Mouse (Mus musculus) limb, embryonic 14.5 days (tissue): ENCODE results near the gene Apoa2. TPM values are rescaled to one million over a fixed set of nuclear protein-coding genes. Genes with fewer than 3 reads are reported as not detected.

ENCODE experiments used
- ATAC-seq: fragments of 200-750 bp; cut with Nextera tagmentation; 2 replicates; pipeline ENCODE4 v1.8.0; 2017; ENCODE audit warnings: low read depth, moderate number of reproducible peaks, moderate TSS enrichment; ENCODE audit not compliant: low FRiP score
- DNase-seq: peaks from one replicate; pipeline ENCODE4 v3.0.0-alpha.2; 2015; ENCODE audit warnings: low spot score
- H3K27ac ChIP-seq: fragments of 300-500 bp; sonication (generic); replicated peaks from 2 replicates; pipeline ENCODE4 v1.5.1; 2014; ENCODE audit warnings: low read depth, mild to moderate bottlenecking, low read length, moderate library complexity, mixed read lengths
- H3K27me3 ChIP-seq: fragments of 300-500 bp; sonication (generic); 2 replicates; pipeline ENCODE4 v1.6.1; 2014; ENCODE audit warnings: low read length, mixed read lengths; ENCODE audit not compliant: control insufficient read depth, insufficient read depth
- H3K36me3 ChIP-seq: fragments of 300-500 bp; sonication (generic); 2 replicates; pipeline ENCODE4 v1.6.1; 2014; ENCODE audit warnings: mild to moderate bottlenecking, low read length, moderate library complexity, mixed read lengths; ENCODE audit not compliant: control insufficient read depth, insufficient read depth
- H3K4me1 ChIP-seq: fragments of 300-500 bp; sonication (generic); 2 replicates; pipeline ENCODE4 v1.6.1; 2014; ENCODE audit warnings: antibody characterized with exemption, low read length, mixed read lengths; ENCODE audit not compliant: control insufficient read depth, insufficient read depth
- H3K4me2 ChIP-seq: fragments of 300-500 bp; sonication (generic); replicated peaks from 2 replicates; pipeline ENCODE4 v1.6.1; 2014; ENCODE audit warnings: low read depth, mild to moderate bottlenecking, low read length, moderate library complexity; ENCODE audit not compliant: severe bottlenecking
- H3K4me3 ChIP-seq: fragments of 300-500 bp; sonication (generic); replicated peaks from 2 replicates; pipeline ENCODE4 v1.5.1; 2014; ENCODE audit warnings: low read length
- H3K9ac ChIP-seq: fragments of 300-500 bp; sonication (generic); 2 replicates; pipeline ENCODE4 v1.6.1; 2014; ENCODE audit warnings: mild to moderate bottlenecking, low read depth, low read length, moderate library complexity; ENCODE audit not compliant: severe bottlenecking
- H3K9me3 ChIP-seq: fragments of 300-500 bp; sonication (generic); 2 replicates; pipeline ENCODE4 v1.6.1; 2016; ENCODE audit warnings: low read length; ENCODE audit not compliant: control insufficient read depth
- POLR2A ChIP-seq: fragments of 200-500 bp; IDR thresholded peaks from 2 replicates; pipeline ENCODE4 v1.8.0; 2012; ENCODE audit warnings: inconsistent platforms, mild to moderate bottlenecking, moderate library complexity, borderline replicate concordance; ENCODE audit not compliant: insufficient read depth, insufficient read length; ENCODE audit errors: extremely low read depth
- WGBS: fragments of 180-500 bp; shearing (Covaris S2); extraction: QIAGEN DNeasy Blood & Tissue Kit; methylation state at CpG from one replicate; pipeline ENCODE4 v1.1.7; 2014; 5-methylcytosine and 5-hydroxymethylcytosine counted together
- polyA plus RNA-seq, 2 experiments: library from polyadenylated mRNA; depleted of rRNA in 1 of 2; stranded (reverse) in 1 of 2; unstranded in 1 of 2; fragments of >200 nt; fragmentation: Nextera tagmentation in 1 of 2; extraction: Ambion mirVana in 1 of 2; gene quantifications; 2 replicates each; pipeline versions ENCODE4 v1.2.1 to v1.2.3; 2012 to 2014

Gene Apoa2
- polyA plus RNA-seq, 2 experiments: 1.6 to 4.7 TPM

DNA sequence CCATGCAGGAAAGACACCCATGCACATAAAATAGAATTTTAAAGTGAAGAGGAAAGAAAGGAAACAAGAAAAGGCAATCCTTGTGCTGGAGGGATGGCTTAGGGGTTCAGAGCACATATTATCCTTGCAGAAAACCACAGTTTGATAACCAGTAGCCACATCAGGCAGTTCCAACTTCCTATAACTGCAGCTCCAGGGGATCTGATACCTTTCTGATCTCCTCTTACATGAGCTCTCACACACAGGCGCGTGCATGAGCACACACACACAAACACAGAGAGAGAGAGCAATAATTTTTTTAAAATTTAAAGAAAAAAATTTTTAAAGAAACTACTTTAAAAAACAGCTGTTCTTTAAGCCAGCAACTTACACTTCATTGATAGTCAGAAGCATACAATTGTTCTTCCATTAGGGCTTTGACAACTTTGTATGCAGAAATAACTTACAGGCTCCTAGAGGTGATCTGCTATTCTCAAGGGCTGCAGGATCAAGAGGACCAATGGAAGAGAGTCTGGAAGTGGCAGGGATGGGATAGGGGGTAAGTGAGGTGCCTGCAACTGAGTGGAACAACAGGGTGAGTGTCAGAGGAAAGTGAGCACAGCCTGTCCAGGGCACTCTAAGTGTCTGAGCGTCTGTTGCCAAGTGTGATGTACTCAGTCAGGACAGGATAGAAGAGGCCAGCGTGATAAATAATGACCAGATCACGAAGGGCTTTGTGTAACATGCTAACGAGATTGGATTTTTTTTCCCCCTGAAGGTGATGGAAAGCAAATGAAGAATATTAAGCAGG lies 19.0 kb upstream of the Apoa2 start:
- no peak for DNase-seq
- no peak overlapping the region for H3K4me3 ChIP-seq
- no peaks in the 10 kb centered on the region for H3K4me1 ChIP-seq
- no peak overlapping the region for H3K9ac ChIP-seq
- H3K36me3 ChIP-seq: no peaks in the 10 kb centered on the region
- H3K27ac ChIP-seq: no peak overlapping the region
- ATAC-seq: no peak
- H3K9me3 ChIP-seq: no peaks in the 10 kb centered on the region
- no peaks in the 10 kb centered on the region for H3K27me3 ChIP-seq
- no peak overlapping the region for H3K4me2 ChIP-seq
- 70% methylated on average over 6 of the region's 6 CpGs for WGBS
- no peak for TF ChIP-seq POLR2A

DNA sequence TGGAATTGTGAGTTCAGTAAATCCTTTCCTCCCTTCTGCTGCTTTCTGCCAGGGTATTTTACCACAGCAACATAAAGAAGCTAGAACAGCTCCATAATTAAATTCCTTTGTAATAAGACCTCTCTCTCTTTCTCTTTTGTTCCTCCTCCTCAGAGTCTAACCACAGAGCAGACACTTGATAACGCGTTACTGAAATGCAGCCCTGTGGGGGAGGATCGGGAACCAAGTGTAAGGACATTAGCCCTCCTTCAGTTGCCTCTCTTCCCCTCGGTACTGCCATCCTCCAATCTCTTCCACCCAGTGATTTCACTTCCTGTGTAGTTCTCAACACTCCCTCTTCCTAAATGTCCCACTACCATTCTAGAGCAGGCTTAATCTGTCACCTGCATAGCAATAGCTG lies 15.4 kb upstream of the Apoa2 start:
- no peaks in the 10 kb centered on the region for H3K9me3 ChIP-seq
- H3K4me2 ChIP-seq: no peak overlapping the region
- H3K27me3 ChIP-seq: no peaks in the 10 kb centered on the region
- H3K36me3 ChIP-seq: no peaks in the 10 kb centered on the region
- TF ChIP-seq POLR2A: no peak
- H3K4me3 ChIP-seq: no peak overlapping the region
- H3K4me1 ChIP-seq: no peaks in the 10 kb centered on the region
- no peak overlapping the region for H3K9ac ChIP-seq
- WGBS: 26% methylated on average over 4 of the region's 4 CpGs
- ATAC-seq: no peak
- DNase-seq: no peak
- no peak overlapping the region for H3K27ac ChIP-seq

DNA sequence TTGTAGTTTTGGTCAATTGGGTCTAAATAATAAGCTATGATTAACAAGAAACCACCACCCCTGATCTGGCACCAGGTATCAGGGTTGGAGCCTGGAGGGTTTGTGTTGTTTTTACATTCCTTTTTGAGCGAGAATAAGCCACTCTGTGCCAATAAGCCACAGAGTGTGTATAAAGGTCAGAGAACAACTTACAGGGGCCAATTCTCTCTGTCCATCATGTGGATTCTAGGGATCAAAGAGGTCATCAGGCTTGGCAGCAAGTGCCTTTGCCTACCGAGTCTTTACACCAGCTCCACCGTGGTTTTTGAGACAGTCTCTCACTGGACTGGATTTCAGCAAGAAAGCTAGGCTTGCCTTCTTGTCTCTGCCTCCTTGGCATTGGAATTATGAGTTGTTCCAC lies 12.0 kb upstream of the Apoa2 start:
- TF ChIP-seq POLR2A: no peak
- Histone ChIP-seq H3K27ac (no peak overlapping the region), H3K4me2 (no peak overlapping the region), H3K4me1 (no peaks in the 10 kb centered on the region), H3K27me3 (no peaks in the 10 kb centered on the region), H3K36me3 (no peaks in the 10 kb centered on the region), H3K4me3 (no peak overlapping the region), H3K9me3 (no peaks in the 10 kb centered on the region), H3K9ac (no peak overlapping the region)
- ATAC-seq: no peak
- 62% methylated on average over 3 of the region's 3 CpGs for WGBS
- no peak for DNase-seq

DNA sequence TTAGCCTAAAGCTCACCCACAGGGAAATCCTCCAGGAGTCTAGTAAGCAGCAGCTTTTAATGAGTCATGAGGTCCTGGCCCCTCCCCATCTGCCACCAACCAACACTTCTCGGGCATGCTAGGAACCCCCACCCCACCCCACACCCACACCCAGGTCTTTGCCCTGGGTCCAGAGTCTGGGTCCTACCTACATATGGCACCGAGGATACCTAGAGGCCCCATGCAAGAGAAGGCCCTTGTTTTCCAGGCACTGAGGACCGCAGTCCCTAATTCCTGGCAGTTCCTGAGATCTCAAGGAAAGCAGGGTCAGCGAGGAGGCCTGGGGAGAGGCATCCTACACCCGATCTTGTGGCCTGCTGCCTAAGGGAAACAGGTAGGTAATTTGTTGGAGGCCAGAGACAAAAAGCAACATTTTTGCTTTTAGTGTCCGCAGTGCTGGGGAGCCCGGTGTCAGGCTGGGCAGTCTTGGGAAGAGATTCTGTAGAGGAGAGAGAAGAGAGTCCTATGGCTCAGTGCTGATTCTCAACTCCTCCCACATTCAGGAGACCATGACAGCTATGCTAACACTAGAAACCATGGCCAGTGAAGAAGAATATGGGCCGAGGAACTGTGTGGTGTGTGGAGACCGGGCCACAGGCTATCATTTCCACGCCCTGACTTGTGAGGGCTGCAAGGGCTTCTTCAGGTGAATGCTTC lies 10.9 kb upstream of the Apoa2 start, which contains the start of gene Nr1i3:
TSS of gene Nr1i3 (plus strand) at position 170 of the 696 bp plus-strand sequence.
- 67% methylated on average over 10 of the region's 10 CpGs for WGBS
- Histone ChIP-seq H3K27me3 (no peaks in the 10 kb centered on the region), H3K9me3 (no peaks in the 10 kb centered on the region), H3K36me3 (0 out of 2 replicates have a peak, but pooled peaks cover 3% of the 10 kb centered on the region), H3K4me2 (no peak within 1 kb of the TSS), H3K27ac (no peak within 1 kb of the TSS), H3K4me1 (no peaks in the 10 kb centered on the region), H3K9ac (no peak within 1 kb of the TSS), H3K4me3 (no peak within 1 kb of the TSS)
- DNase-seq: no peak
- no peak for ATAC-seq
- TF ChIP-seq POLR2A: no peak

DNA sequence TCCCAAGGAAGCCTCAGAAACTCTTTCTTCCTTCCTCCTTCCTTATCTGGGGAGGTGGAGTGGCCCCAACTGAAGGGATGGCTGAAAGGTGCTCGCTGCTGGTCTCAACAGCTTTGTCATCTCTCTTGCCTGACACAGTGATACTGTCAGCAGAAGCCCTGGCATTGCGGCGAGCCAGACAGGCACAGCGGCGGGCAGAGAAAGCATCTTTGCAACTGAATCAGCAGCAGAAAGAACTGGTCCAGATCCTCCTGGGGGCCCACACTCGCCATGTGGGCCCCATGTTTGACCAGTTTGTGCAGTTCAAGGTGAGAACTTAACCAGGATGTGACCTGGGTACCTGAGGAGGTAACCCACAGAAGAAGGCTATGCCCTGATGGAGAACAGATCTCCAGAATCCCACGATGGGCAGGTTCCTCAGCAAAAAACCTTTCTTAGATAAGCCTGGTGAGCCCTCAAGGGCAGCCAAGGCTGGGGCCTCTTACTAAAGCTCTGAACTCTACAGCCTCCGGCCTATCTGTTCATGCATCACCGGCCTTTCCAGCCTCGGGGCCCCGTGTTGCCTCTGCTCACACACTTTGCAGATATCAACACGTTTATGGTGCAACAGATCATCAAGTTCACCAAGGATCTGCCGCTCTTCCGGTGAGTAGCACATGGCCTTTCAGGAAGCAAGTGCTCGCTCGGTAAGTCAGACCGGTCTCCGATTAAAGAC lies 8.5 kb upstream of the Apoa2 start:
- no peaks in the 10 kb centered on the region for H3K27me3 ChIP-seq
- no peak overlapping the region for H3K4me3 ChIP-seq
- no peak overlapping the region for H3K4me2 ChIP-seq
- H3K36me3 ChIP-seq: peaks cover 16% of the 10 kb centered on the region
- 87% methylated on average over 18 of the region's 18 CpGs for WGBS
- DNase-seq (no peak), ATAC-seq (no peak)
- peaks cover 5% of the 10 kb centered on the region for H3K4me1 ChIP-seq
- no peak overlapping the region for H3K27ac ChIP-seq
- no peak for TF ChIP-seq POLR2A
- no peak overlapping the region for H3K9ac ChIP-seq
- no peaks in the 10 kb centered on the region for H3K9me3 ChIP-seq
